Mouse (Mus musculus) testis, adult 2 months (tissue): ENCODE measurements around the gene Pitpnc1.

ENCODE experiments used
- CTCF ChIP-seq: fragments of 200-500 bp; IDR thresholded peaks from 2 replicates; pipeline ENCODE4 v1.5.1; 2012; ENCODE audit warnings: low read depth, mild to moderate bottlenecking, inconsistent platforms, low read length, moderate library complexity; ENCODE audit not compliant: control insufficient read depth, insufficient read depth, insufficient replicate concordance
- POLR2A ChIP-seq: fragments of 200-500 bp; IDR thresholded peaks from 2 replicates; pipeline ENCODE4 v1.6.1; 2012; ENCODE audit warnings: low read depth, mild to moderate bottlenecking, inconsistent platforms, low read length, moderate library complexity; ENCODE audit not compliant: control insufficient read depth

GRCm38 (mm10) chr11:107195334-107195733 is 275.2 kb downstream of the Pitpnc1 start:
- TF ChIP-seq POLR2A (no peak), CTCF (no peak)
